Mouse (Mus musculus) thymus, adult 2 months (tissue): ENCODE measurements around the gene Ift140. TPM values are rescaled to one million over a fixed set of nuclear protein-coding genes. Genes with fewer than 3 reads are reported as not detected.

Experiments
- DNase-seq: peaks from one replicate; pipeline ENCODE4 v3.0.0; 2021
- H3K27ac ChIP-seq: fragments of 200-500 bp; 2 replicates; pipeline ENCODE4 v1.5.1; 2012; ENCODE audit warnings: low read length, control low read depth; ENCODE audit not compliant: control insufficient read depth, insufficient read depth
- H3K27me3 ChIP-seq: fragments of 200-500 bp; 2 replicates; pipeline ENCODE4 v1.6.1; 2012; ENCODE audit warnings: mild to moderate bottlenecking, low read length, moderate library complexity, mixed read lengths; ENCODE audit not compliant: control insufficient read depth, insufficient read depth
- H3K36me3 ChIP-seq: fragments of 200-500 bp; 2 replicates; pipeline ENCODE4 v1.6.1; 2012; ENCODE audit warnings: mild to moderate bottlenecking, low read length, moderate library complexity; ENCODE audit not compliant: control insufficient read depth, insufficient read depth
- H3K4me1 ChIP-seq: fragments of 200-500 bp; replicated peaks from 2 replicates; pipeline ENCODE4 v1.6.1; 2012; ENCODE audit warnings: low read length; ENCODE audit not compliant: control insufficient read depth, insufficient read depth
- H3K4me3 ChIP-seq: fragments of 200-500 bp; 2 replicates; pipeline ENCODE4 v1.5.1; 2012; ENCODE audit warnings: mild to moderate bottlenecking, low read length, control low read depth, moderate library complexity; ENCODE audit not compliant: control insufficient read depth, insufficient read depth
- CTCF ChIP-seq: fragments of 200-500 bp; IDR thresholded peaks from 2 replicates; pipeline ENCODE4 v1.5.1; 2012; ENCODE audit warnings: mild to moderate bottlenecking, control low read depth, low read length, moderate library complexity, borderline replicate concordance; ENCODE audit not compliant: control insufficient read depth, poor library complexity, insufficient read depth; ENCODE audit errors: extremely low read depth
- POLR2A ChIP-seq: fragments of 200-500 bp; IDR thresholded peaks from 2 replicates; pipeline ENCODE4 v1.6.1; 2012; ENCODE audit warnings: mild to moderate bottlenecking, low read length, control low read depth, moderate library complexity; ENCODE audit not compliant: control insufficient read depth, poor library complexity, insufficient read depth; ENCODE audit errors: extremely low read depth
- WGBS: fragments of 180-500 bp; shearing (Covaris S2); methylation state at CpG from one replicate; pipeline ENCODE4 v1.1.7; 2018; 5-methylcytosine and 5-hydroxymethylcytosine counted together
- polyA plus RNA-seq: library from polyadenylated mRNA; depleted of rRNA; stranded (reverse); fragments of >200 nt; gene quantifications from 2 replicates; pipeline ENCODE4 v1.2.3, GENCODE M21; 2012

Ift140 gene
- polyA plus RNA-seq, 1 experiment: 17.0 TPM

DNA sequence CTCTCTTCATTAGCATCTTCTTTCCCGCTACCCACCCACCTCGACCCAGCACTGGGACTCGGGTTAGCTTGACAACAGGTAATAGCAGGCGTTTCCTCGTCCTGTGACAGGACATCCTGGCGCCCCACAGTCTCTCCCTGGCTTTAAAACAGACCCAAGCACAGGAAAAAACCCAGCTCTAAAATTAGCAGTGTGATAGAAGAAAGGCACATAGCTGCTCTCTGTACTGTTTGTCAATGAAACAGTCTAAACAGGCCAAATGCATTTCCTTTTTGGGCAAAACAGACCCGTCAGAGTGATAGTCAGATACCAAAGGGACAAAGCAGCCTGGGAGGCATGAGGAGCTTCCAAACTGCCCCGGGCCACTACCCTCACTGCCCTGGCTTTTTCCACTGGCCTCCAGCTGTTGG lies 51.6 kb downstream of the Ift140 start:
- no peak for TF ChIP-seq POLR2A
- no peak for TF ChIP-seq CTCF
- WGBS: 66% methylated on average over 8 of the region's 8 CpGs
- DNase-seq: no peak
- Histone ChIP-seq H3K4me1 (no peaks in the 10 kb centered on the region), H3K27ac (no peak overlapping the region), H3K36me3 (no peaks in the 10 kb centered on the region), H3K27me3 (no peaks in the 10 kb centered on the region), H3K4me3 (no peak overlapping the region)

DNA sequence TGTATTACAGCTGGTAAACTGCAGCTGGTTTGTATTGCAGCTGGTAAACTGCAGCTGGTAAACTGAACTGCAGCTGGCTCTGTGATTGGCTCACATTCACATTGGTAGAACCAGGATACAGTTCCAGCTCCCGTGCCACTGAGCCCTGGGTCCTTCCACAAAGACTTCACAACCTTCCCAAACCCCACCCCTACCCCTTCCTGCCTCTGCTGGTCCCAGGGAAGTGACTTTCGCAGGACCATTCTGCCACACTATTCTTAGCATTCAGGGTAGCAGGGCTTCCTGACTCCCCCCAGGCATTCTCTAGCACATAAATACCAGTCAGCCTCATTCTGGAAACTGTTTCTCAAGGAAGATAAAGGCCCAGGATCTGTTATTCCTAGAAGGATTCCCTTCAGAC lies 52.8 kb downstream of the Ift140 start:
- no peak overlapping the region for H3K4me3 ChIP-seq
- DNase-seq: no peak
- H3K36me3 ChIP-seq: no peaks in the 10 kb centered on the region
- WGBS: 76% methylated on average over 2 of the region's 2 CpGs
- no peaks in the 10 kb centered on the region for H3K27me3 ChIP-seq
- no peak overlapping the region for H3K27ac ChIP-seq
- TF ChIP-seq POLR2A (no peak), CTCF (no peak)
- H3K4me1 ChIP-seq: no peaks in the 10 kb centered on the region

DNA sequence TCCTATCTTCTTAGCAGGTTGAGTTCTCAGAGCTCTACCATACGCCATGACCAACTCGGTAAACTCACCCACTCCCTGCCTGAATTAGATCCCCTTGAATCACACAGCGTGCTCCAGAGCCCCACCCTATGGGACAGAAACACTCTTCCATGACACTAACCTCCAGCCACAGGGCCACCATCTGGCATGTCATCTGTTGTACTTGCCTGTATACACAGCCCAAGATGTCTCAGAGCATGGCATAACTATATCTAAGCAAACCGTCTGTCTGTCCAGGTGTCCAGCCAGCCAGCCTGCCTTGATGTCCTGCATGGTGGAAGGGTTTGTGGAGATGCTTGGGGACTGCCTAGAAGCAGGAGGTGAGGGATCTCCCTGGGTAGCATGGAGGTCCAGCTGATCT lies 61.0 kb downstream of the Ift140 start:
- no peaks in the 10 kb centered on the region for H3K36me3 ChIP-seq
- no peaks in the 10 kb centered on the region for H3K27me3 ChIP-seq
- WGBS: 94% methylated on average over 4 of the region's 4 CpGs
- no peak overlapping the region for H3K27ac ChIP-seq
- no peaks in the 10 kb centered on the region for H3K4me1 ChIP-seq
- DNase-seq: no peak
- no peak for TF ChIP-seq CTCF
- TF ChIP-seq POLR2A: no peak
- no peak overlapping the region for H3K4me3 ChIP-seq

DNA sequence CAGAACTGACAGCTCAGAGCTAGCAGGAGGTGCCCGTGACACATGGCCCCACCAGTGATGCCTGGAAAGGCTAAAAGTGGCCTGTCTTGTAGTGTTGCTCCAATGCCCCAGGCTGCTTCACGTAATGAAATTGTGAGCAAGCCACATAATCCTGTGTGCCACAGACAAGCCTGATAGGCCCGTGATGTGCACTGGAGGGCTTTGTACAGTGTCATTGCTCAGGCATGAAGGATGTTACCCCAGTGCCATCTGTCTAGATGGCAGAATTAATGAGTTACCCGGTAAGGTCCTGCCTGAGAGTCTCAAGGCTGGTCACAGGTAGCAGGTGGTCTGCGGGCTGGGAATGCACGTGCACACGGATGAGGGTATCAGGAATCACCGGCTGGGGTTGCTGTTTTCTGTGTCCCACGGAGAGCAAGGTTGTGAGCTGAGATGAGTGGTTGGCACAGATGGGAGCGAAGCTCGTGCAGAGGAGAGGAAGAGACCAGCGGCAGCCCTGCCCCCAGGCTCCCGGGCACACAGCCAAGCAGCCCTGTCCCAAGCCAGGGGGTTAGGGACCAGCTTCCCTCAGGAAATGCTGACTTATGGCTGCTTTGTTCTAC lies 62.0 kb downstream of the Ift140 start:
- no peaks in the 10 kb centered on the region for H3K36me3 ChIP-seq
- H3K27ac ChIP-seq: no peak overlapping the region
- TF ChIP-seq CTCF (no peak), POLR2A (no peak)
- DNase-seq: no peak
- no peak overlapping the region for H3K4me3 ChIP-seq
- no peaks in the 10 kb centered on the region for H3K4me1 ChIP-seq
- H3K27me3 ChIP-seq: no peaks in the 10 kb centered on the region
- WGBS: 36% methylated on average over 13 of the region's 13 CpGs

DNA sequence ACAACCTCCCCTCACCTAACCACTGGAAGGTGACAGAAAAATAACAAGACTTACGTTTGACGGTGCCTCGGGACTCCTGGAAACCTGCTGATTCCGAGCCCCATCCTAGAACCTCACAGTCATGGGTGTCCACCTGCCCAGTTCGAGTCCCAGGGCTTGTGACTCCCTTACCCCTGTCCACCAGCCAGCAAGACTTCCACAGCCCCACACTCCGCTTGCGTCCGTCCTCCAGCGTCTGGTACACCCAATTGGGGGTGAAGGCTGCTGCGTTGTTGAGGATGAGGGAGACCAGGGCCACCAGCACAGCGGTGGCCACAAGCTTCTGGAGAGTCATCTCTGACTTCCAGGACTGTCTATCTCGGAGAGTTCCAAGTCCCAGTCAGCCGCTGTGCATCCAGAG lies 64.3 kb downstream of the Ift140 start:
- DNase-seq: no peak
- Histone ChIP-seq H3K27ac (no peak overlapping the region), H3K4me3 (no peak overlapping the region; the same call in 1 of the 2 replicates), H3K36me3 (no peaks in the 10 kb centered on the region), H3K4me1 (no peaks in the 10 kb centered on the region), H3K27me3 (no peaks in the 10 kb centered on the region)
- 95% methylated on average over 13 of the region's 13 CpGs for WGBS
- TF ChIP-seq POLR2A (no peak), CTCF (no peak)

DNA sequence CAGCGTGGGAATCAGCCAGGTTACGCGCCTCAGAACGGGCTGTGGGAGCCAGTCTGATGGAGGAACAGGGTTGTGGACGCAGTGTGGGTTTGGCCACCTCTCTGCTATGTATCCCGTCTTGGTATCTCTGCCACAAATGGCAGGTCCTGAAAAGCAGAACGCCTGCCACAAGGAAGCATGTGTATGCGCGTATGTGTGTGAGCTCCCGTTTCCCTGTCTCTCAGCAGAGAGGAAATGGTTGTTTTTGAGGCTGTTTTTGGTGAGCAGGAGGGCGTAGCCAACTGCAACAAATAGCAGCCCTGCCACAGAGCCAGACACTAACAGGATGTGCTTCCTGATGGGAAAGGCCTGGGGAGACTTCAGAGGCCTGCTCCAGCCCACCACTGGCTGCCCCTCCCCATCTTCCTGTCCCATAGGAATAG lies 65.1 kb downstream of the Ift140 start:
- H3K27me3 ChIP-seq: no peaks in the 10 kb centered on the region
- no peaks in the 10 kb centered on the region for H3K36me3 ChIP-seq
- no peaks in the 10 kb centered on the region for H3K4me1 ChIP-seq
- no peak for TF ChIP-seq CTCF
- no peak for TF ChIP-seq POLR2A
- no peak for DNase-seq
- WGBS: 80% methylated on average over 11 of the region's 11 CpGs
- no peak overlapping the region for H3K4me3 ChIP-seq
- H3K27ac ChIP-seq: no peak overlapping the region

DNA sequence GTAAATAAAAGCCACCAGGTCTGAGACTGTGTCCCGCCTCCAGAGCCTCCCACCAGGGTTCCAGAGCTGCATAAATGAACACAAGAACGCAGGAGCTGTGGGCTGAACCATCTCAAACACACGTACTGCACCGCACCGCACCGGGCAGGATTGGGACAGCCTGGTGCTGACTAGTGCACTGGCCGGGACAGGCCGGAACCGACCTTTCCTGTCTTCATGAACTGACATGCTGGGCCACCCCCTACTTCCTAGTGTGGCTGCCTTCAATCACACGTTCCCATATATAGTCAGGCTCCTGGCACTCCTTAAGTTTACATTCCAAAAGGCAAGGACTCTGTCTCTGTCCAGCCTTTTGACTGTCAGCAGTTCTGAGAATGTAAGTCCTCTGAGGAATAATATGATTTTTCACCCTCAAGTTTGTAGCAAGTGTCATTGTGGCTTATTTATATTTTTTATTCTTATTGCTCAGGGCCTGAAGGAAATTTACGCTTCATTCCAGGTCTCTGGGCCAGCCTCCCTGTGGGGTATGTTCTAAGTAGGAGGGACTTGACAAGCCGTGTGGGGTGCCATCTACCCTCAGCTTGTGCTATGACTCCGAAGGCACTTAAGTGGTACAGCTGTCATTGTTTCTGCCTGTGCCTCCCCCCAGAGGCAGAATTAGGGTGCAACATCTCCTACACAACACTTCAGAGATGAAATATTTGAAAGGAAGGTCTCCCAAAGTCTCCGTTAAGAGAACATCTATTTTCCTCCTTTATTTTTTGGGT lies 66.4 kb downstream of the Ift140 start:
- no peaks in the 10 kb centered on the region for H3K36me3 ChIP-seq
- TF ChIP-seq CTCF (no peak), POLR2A (no peak)
- no peaks in the 10 kb centered on the region for H3K4me1 ChIP-seq
- no peaks in the 10 kb centered on the region for H3K27me3 ChIP-seq
- 83% methylated on average over 14 of the region's 14 CpGs for WGBS
- H3K27ac ChIP-seq: no peak overlapping the region
- no peak for DNase-seq
- no peak overlapping the region for H3K4me3 ChIP-seq
